19 mouse cellular contexts compared by ENCODE assay signal in genomic region chr8:83169127-83169526, GRCm38 (mm10). TPM values are rescaled to one million over a fixed set of nuclear protein-coding genes. Genes with fewer than 3 reads are reported as not detected.
DNase-seq lines count a peak whose midpoint lies in the region; ATAC-seq and TF ChIP-seq lines count a peak whose summit lies in the region.
"Had no signal": no experiment of that assay in that cellular context is flagged by ENCODE, and none has a peak within 500 bp of the region (broad histone marks: within the 10 kb centered on the region; RNA-seq: fewer than 3 reads in every experiment).

No protein-coding gene starts in this region.

- no peak overlapping the region for H3K9ac ChIP-seq in hindbrain, embryonic 15.5 days
- no peak overlapping the region for H3K9ac ChIP-seq in hindbrain, embryonic 12.5 days
- H3K9ac ChIP-seq in neural tube, embryonic 13.5 days = no peak overlapping the region
- no peak overlapping the region for H3K9ac ChIP-seq in midbrain, postnatal 0 days (replicated peaks; ENCODE audit: low read length, poor library complexity, severe bottlenecking)
- H3K9ac ChIP-seq: embryonic facial prominence, embryonic 12.5 days; forebrain, postnatal 0 days; heart, embryonic 12.5 days had no signal

- no peak for DNase-seq in neural tube, embryonic 10.5 days (ENCODE audit: extremely low spot score, low spot score)
- no peak for DNase-seq in midbrain, postnatal 0 days (ENCODE audit: low spot score)
- no peak for DNase-seq in heart, adult 11 months
- DNase-seq: cerebellum, adult 11 months; cerebellum, adult 8-10 months; embryo, embryonic 11 days; forebrain, postnatal 0 days; gastrocnemius, postnatal 14 days had no signal

- H3K4me3 ChIP-seq in hindbrain, embryonic 15.5 days = no peak overlapping the region
- no peak overlapping the region for H3K4me3 ChIP-seq in hindbrain, embryonic 12.5 days
- no peak overlapping the region for H3K4me3 ChIP-seq in neural tube, embryonic 13.5 days
- no peak overlapping the region for H3K4me3 ChIP-seq in midbrain, postnatal 0 days (ENCODE audit: low read depth, low read length)
- H3K4me3 ChIP-seq: embryonic facial prominence, embryonic 12.5 days; heart, embryonic 12.5 days had no signal

- H3K9me3 ChIP-seq in hindbrain, embryonic 15.5 days = no peaks in the 10 kb centered on the region
- no peaks in the 10 kb centered on the region for H3K9me3 ChIP-seq in hindbrain, embryonic 12.5 days (replicated peaks)
- H3K9me3 ChIP-seq in neural tube, embryonic 13.5 days = no peaks in the 10 kb centered on the region
- no peaks in the 10 kb centered on the region for H3K9me3 ChIP-seq in midbrain, postnatal 0 days (ENCODE audit: low read length)
- H3K9me3 ChIP-seq: embryonic facial prominence, embryonic 12.5 days; heart, embryonic 12.5 days had no signal

- H3K4me2 ChIP-seq in hindbrain, embryonic 15.5 days = peak overlapping the region; percentile 53
- no peak overlapping the region for H3K4me2 ChIP-seq in hindbrain, embryonic 12.5 days (replicated peaks)
- H3K4me2 ChIP-seq in neural tube, embryonic 13.5 days = peak overlapping the region; percentile 68
- peak overlapping the region; percentile 32; the same call in 1 of the 2 replicates for H3K4me2 ChIP-seq in midbrain, postnatal 0 days (ENCODE audit: low read depth, low read length, poor library complexity, severe bottlenecking)
- H3K4me2 ChIP-seq: embryonic facial prominence, embryonic 12.5 days; heart, embryonic 12.5 days had no signal

- peaks cover 32% of the 10 kb centered on the region for H3K4me1 ChIP-seq in hindbrain, embryonic 15.5 days (replicated peaks)
- H3K4me1 ChIP-seq in hindbrain, embryonic 12.5 days = peaks cover 17% of the 10 kb centered on the region
- peaks cover 37% of the 10 kb centered on the region for H3K4me1 ChIP-seq in neural tube, embryonic 13.5 days (replicated peaks)
- H3K4me1 ChIP-seq in midbrain, postnatal 0 days (ENCODE audit: insufficient read depth, low read length) = peaks cover 12% of the 10 kb centered on the region; the same call in 1 of the 2 replicates

- no peak for ATAC-seq in hindbrain, embryonic 15.5 days (ENCODE audit: low FRiP score, low read depth)
- ATAC-seq in hindbrain, embryonic 12.5 days (ENCODE audit: low FRiP score) = no peak
- no peak for ATAC-seq in neural tube, embryonic 13.5 days (ENCODE audit: low read depth)
- no peak for ATAC-seq in midbrain, postnatal 0 days (ENCODE audit: low FRiP score)
- ATAC-seq: forebrain, postnatal 0 days; intestine, embryonic 16.5 days had no signal

- no peak for TF ChIP-seq CTCF in midbrain, postnatal 0 days (IDR thresholded peaks at IDR 0.05)

- H3K27ac ChIP-seq in hindbrain, embryonic 15.5 days (replicated peaks) = no peak overlapping the region
- no peak overlapping the region for H3K27ac ChIP-seq in hindbrain, embryonic 12.5 days
- no peak overlapping the region for H3K27ac ChIP-seq in neural tube, embryonic 13.5 days (replicated peaks)
- H3K27ac ChIP-seq in midbrain, postnatal 0 days (ENCODE audit: low read depth, low read length) = no peak overlapping the region
- H3K27ac ChIP-seq: embryonic facial prominence, embryonic 12.5 days had no signal

- H3K27me3 ChIP-seq in hindbrain, embryonic 15.5 days = no peaks in the 10 kb centered on the region
- no peaks in the 10 kb centered on the region for H3K27me3 ChIP-seq in hindbrain, embryonic 12.5 days
- H3K27me3 ChIP-seq in neural tube, embryonic 13.5 days = peaks cover under 1% of the 10 kb centered on the region; the same call in 1 of the 2 replicates
- H3K27me3 ChIP-seq in midbrain, postnatal 0 days (ENCODE audit: insufficient read depth, low read length) = no peaks in the 10 kb centered on the region
- H3K27me3 ChIP-seq: embryonic facial prominence, embryonic 12.5 days had no signal

- 91% methylated on average over 3 of the region's 3 CpGs for WGBS in hindbrain, embryonic 15.5 days
- 88% methylated on average over 3 of the region's 3 CpGs for WGBS in hindbrain, embryonic 12.5 days
- 85% methylated on average over 3 of the region's 3 CpGs for WGBS in neural tube, embryonic 13.5 days
- 89% methylated on average over 3 of the region's 3 CpGs for WGBS in midbrain, postnatal 0 days

- H3K36me3 ChIP-seq in hindbrain, embryonic 15.5 days = no peaks in the 10 kb centered on the region
- no peaks in the 10 kb centered on the region for H3K36me3 ChIP-seq in hindbrain, embryonic 12.5 days
- H3K36me3 ChIP-seq in neural tube, embryonic 13.5 days = no peaks in the 10 kb centered on the region
- no peaks in the 10 kb centered on the region for H3K36me3 ChIP-seq in midbrain, postnatal 0 days (ENCODE audit: insufficient read depth, low read length)
- H3K36me3 ChIP-seq: embryonic facial prominence, embryonic 12.5 days; G1E; heart, embryonic 12.5 days had no signal

RNA-seq across cellular contexts. Expression of gene Gm10645, which starts 3.2 kb away (rescaled TPM):
- polyA plus RNA-seq in hindbrain, embryonic 15.5 days (2015; fragmentation: Nextera tagmentation; extraction: Ambion mirVana) = 8.1 and 8.9 TPM in 2 replicates
- 7.5 and 7.9 TPM in 2 replicates for polyA plus RNA-seq in hindbrain, embryonic 12.5 days (2016; fragmentation: Nextera tagmentation; extraction: Ambion mirVana)
- polyA plus RNA-seq in neural tube, embryonic 13.5 days (2015; fragmentation: Nextera tagmentation; extraction: Ambion mirVana) = 6.7 and 6.9 TPM in 2 replicates
- 2.1 and 3.3 TPM in 2 replicates for total RNA-seq in midbrain, postnatal 0 days (2014; rRNA removed)
- 7.4 and 11.1 TPM in 2 replicates for polyA plus RNA-seq in midbrain, postnatal 0 days (2015; fragmentation: Nextera tagmentation; extraction: Ambion mirVana)
- total RNA-seq: common myeloid progenitor, adult 5-6 weeks; G1E; gastrocnemius, adult 18-20 months; gastrocnemius, postnatal 14 days; heart, adult 8-10 months; heart, postnatal 36 days had no signal
- polyA plus RNA-seq: G1E had no signal

RNA-seq across cellular contexts. Expression of gene Tbc1d9, which starts 4.0 kb away (rescaled TPM):
- 15.7 and 17.0 TPM in 2 replicates for polyA plus RNA-seq in hindbrain, embryonic 15.5 days (2015; fragmentation: Nextera tagmentation; extraction: Ambion mirVana)
- 14.8 and 16.3 TPM in 2 replicates for polyA plus RNA-seq in hindbrain, embryonic 12.5 days (2016; fragmentation: Nextera tagmentation; extraction: Ambion mirVana)
- 15.3 and 16.3 TPM in 2 replicates for polyA plus RNA-seq in neural tube, embryonic 13.5 days (2015; fragmentation: Nextera tagmentation; extraction: Ambion mirVana)
- 128 and 135 TPM in 2 replicates for total RNA-seq in midbrain, postnatal 0 days (2014; rRNA removed)
- 16.7 and 18.6 TPM in 2 replicates for polyA plus RNA-seq in midbrain, postnatal 0 days (2015; fragmentation: Nextera tagmentation; extraction: Ambion mirVana)
- polyA plus RNA-seq: G1E had no signal
